Mouse (Mus musculus): Measurements from ENCODE around the gene Plac9a. TPM values are rescaled to one million over a fixed set of nuclear protein-coding genes. Genes with fewer than 3 reads are reported as not detected.
"Not testable (repeated sequence)": the region's sequence is repeated elsewhere in the genome, so short reads cannot be mapped to it uniquely, and the experiment has no call there.

The Plac9a gene
- total and polyA plus RNA-seq, 2 experiments from 2014 or later = not detected

- H3K27me3 ChIP-seq (ENCODE audit: insufficient read depth, low read length); H3K27ac ChIP-seq (ENCODE audit: low read depth, low read length); H3K4me3 ChIP-seq (ENCODE audit: low read depth, low read length); H3K4me2 ChIP-seq (ENCODE audit: low read depth, low read length, poor library complexity, severe bottlenecking); H3K9me3 ChIP-seq (ENCODE audit: low read length); H3K9ac ChIP-seq (replicated peaks; ENCODE audit: low read length, poor library complexity, severe bottlenecking); DNase-seq (ENCODE audit: low spot score); ATAC-seq (ENCODE audit: low FRiP score); H3K4me1 ChIP-seq (ENCODE audit: insufficient read depth, low read length); H3K36me3 ChIP-seq (ENCODE audit: insufficient read depth, low read length): not testable (repeated sequence)
- WGBS = 11% methylated on average over 1 of the region's 5 CpGs
These were observed 2.3 kb upstream of the Plac9a start for GRCm38 (mm10) chr14:25905243-25905642.

GRCm38 (mm10) chr14:25895686-25896085, 7.2 kb downstream of the Plac9a start:
- H3K9me3 ChIP-seq (ENCODE audit: low read length); H3K27me3 ChIP-seq (ENCODE audit: insufficient read depth, low read length); H3K9ac ChIP-seq (replicated peaks; ENCODE audit: low read length, poor library complexity, severe bottlenecking); DNase-seq (ENCODE audit: low spot score); H3K4me1 ChIP-seq (ENCODE audit: insufficient read depth, low read length); ATAC-seq (ENCODE audit: low FRiP score); H3K36me3 ChIP-seq (ENCODE audit: insufficient read depth, low read length); H3K4me3 ChIP-seq (ENCODE audit: low read depth, low read length); H3K27ac ChIP-seq (ENCODE audit: low read depth, low read length); H3K4me2 ChIP-seq (ENCODE audit: low read depth, low read length, poor library complexity, severe bottlenecking): not testable (repeated sequence)
- no CpG with 5 or more reads among the region's 7 CpGs for WGBS

- not testable (repeated sequence) for H3K9ac ChIP-seq (replicated peaks; ENCODE audit: low read length, poor library complexity, severe bottlenecking); H3K4me1 ChIP-seq (ENCODE audit: insufficient read depth, low read length); H3K27ac ChIP-seq (ENCODE audit: low read depth, low read length); DNase-seq (ENCODE audit: low spot score); H3K36me3 ChIP-seq (ENCODE audit: insufficient read depth, low read length); H3K27me3 ChIP-seq (ENCODE audit: insufficient read depth, low read length); H3K4me3 ChIP-seq (ENCODE audit: low read depth, low read length); H3K9me3 ChIP-seq (ENCODE audit: low read length); H3K4me2 ChIP-seq (ENCODE audit: low read depth, low read length, poor library complexity, severe bottlenecking); ATAC-seq (ENCODE audit: low FRiP score)
- WGBS = no CpG with 5 or more reads among the region's 3 CpGs
These were observed 8.3 kb downstream of the Plac9a start for GRCm38 (mm10) chr14:25894566-25894965.

- DNase-seq (ENCODE audit: low spot score); ATAC-seq (ENCODE audit: low FRiP score); H3K27me3 ChIP-seq (ENCODE audit: insufficient read depth, low read length); H3K27ac ChIP-seq (ENCODE audit: low read depth, low read length); H3K36me3 ChIP-seq (ENCODE audit: insufficient read depth, low read length); H3K9me3 ChIP-seq (ENCODE audit: low read length); H3K4me3 ChIP-seq (ENCODE audit: low read depth, low read length); H3K4me2 ChIP-seq (ENCODE audit: low read depth, low read length, poor library complexity, severe bottlenecking); H3K4me1 ChIP-seq (ENCODE audit: insufficient read depth, low read length); H3K9ac ChIP-seq (replicated peaks; ENCODE audit: low read length, poor library complexity, severe bottlenecking): not testable (repeated sequence)
- no CpG with 5 or more reads among the region's 12 CpGs for WGBS
These were observed 17.0 kb downstream of the Plac9a start for GRCm38 (mm10) chr14:25885886-25886285.

- H3K4me2 ChIP-seq (ENCODE audit: low read depth, low read length, poor library complexity, severe bottlenecking); ATAC-seq (ENCODE audit: low FRiP score); H3K27me3 ChIP-seq (ENCODE audit: insufficient read depth, low read length); H3K4me1 ChIP-seq (ENCODE audit: insufficient read depth, low read length); H3K9ac ChIP-seq (replicated peaks; ENCODE audit: low read length, poor library complexity, severe bottlenecking); H3K4me3 ChIP-seq (ENCODE audit: low read depth, low read length); H3K9me3 ChIP-seq (ENCODE audit: low read length); DNase-seq (ENCODE audit: low spot score); H3K27ac ChIP-seq (ENCODE audit: low read depth, low read length); H3K36me3 ChIP-seq (ENCODE audit: insufficient read depth, low read length): not testable (repeated sequence)
- WGBS = no CpG with 5 or more reads among the region's 9 CpGs
These were observed 21.1 kb downstream of the Plac9a start for GRCm38 (mm10) chr14:25881769-25882168.

- not testable (repeated sequence) for H3K27ac ChIP-seq (ENCODE audit: low read depth, low read length); H3K4me2 ChIP-seq (ENCODE audit: low read depth, low read length, poor library complexity, severe bottlenecking); H3K27me3 ChIP-seq (ENCODE audit: insufficient read depth, low read length); H3K4me3 ChIP-seq (ENCODE audit: low read depth, low read length); H3K36me3 ChIP-seq (ENCODE audit: insufficient read depth, low read length); H3K9ac ChIP-seq (replicated peaks; ENCODE audit: low read length, poor library complexity, severe bottlenecking); ATAC-seq (ENCODE audit: low FRiP score); H3K9me3 ChIP-seq (ENCODE audit: low read length); H3K4me1 ChIP-seq (ENCODE audit: insufficient read depth, low read length); DNase-seq (ENCODE audit: low spot score)
- no CpG with 5 or more reads among the region's 7 CpGs for WGBS
These were observed 26.3 kb downstream of the Plac9a start for GRCm38 (mm10) chr14:25876640-25877039.
